Mouse (Mus musculus): ENCODE results near the gene 5031439G07Rik.

DNA sequence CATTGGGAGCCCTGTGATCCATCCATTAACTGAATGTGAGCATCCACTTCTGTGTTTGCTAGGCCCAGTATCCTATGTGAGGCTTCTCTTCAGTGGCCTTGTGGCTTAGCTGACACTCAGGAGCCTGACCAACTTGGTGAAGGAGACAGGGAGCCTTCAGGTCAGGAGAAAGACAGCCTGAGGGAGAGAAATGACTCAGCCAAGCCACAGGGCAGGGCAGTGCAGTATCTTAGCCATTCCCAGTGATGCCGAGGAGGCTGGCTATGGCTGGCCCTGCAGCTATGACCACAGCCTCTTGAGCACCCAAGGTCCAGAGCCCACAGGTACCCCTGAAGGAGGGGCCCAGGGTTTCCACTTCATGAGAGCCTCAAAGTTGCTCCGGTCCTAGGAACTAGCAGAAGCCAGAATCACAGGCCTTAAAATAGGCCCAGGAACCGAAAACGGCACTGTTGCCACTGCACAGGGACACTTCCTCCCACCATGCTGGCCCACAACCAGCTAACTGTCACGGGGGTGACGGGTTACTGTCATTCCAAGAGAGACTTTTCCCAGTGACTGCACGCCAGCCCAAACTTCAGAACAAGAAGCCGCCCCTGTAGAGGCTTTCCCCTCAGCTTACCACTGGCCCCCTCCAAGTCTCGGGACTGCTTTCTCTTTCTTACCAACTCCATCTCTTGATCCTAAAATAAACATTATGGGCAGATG lies 6.6 kb downstream of the 5031439G07Rik start:
- TF ChIP-seq CTCF (IDR thresholded peaks at IDR 0.05; ENCODE audit: low read depth, low read length) (no peak), POLR2A (IDR thresholded peaks at IDR 0.05; ENCODE audit: borderline replicate concordance, low read depth, low read length) (no peak)
